17 mouse cellular contexts compared by ENCODE assay signal in genomic region chr3:6400871-6401270, GRCm38 (mm10).
"Had no signal": no experiment of that assay in that cellular context is flagged by ENCODE, and none has a peak within 500 bp of the region (broad histone marks: within the 10 kb centered on the region; RNA-seq: fewer than 3 reads in every experiment).

No protein-coding gene starts in this region.

- H3K36me3 ChIP-seq: lung, embryonic 15.5 days; midbrain, embryonic 13.5 days; midbrain, embryonic 15.5 days; neural tube, embryonic 12.5 days; stomach, embryonic 15.5 days had no signal

- DNase-seq: lung, adult 2 months; lung, postnatal 14 days; lung, postnatal 36 days; right cerebral cortex, postnatal 14 days; thymus, adult 2 months; thymus, postnatal 25 days; thymus, postnatal 4 days had no signal

- H3K9ac ChIP-seq: lung, embryonic 15.5 days; midbrain, embryonic 13.5 days; midbrain, embryonic 15.5 days; neural tube, embryonic 12.5 days; stomach, embryonic 15.5 days had no signal

- ATAC-seq: lung, postnatal 0 days; midbrain, embryonic 13.5 days; midbrain, embryonic 15.5 days had no signal

- H3K27me3 ChIP-seq: lung, embryonic 15.5 days; megakaryocyte, embryonic 14.5 days; midbrain, embryonic 13.5 days; midbrain, embryonic 15.5 days; neural tube, embryonic 12.5 days; stomach, embryonic 15.5 days had no signal

- H3K27ac ChIP-seq: lung, embryonic 15.5 days; macrophage; midbrain, embryonic 13.5 days; midbrain, embryonic 15.5 days; neural tube, embryonic 12.5 days; stomach, embryonic 15.5 days; stomach, postnatal 0 days had no signal

- H3K4me2 ChIP-seq: lung, embryonic 15.5 days; midbrain, embryonic 11.5 days; midbrain, embryonic 13.5 days; midbrain, embryonic 15.5 days; neural tube, embryonic 12.5 days; stomach, embryonic 15.5 days had no signal

- H3K4me1 ChIP-seq: lung, embryonic 15.5 days; megakaryocyte, embryonic 14.5 days; midbrain, embryonic 13.5 days; midbrain, embryonic 15.5 days; neural tube, embryonic 12.5 days; stomach, embryonic 15.5 days had no signal

- H3K4me3 ChIP-seq: lung, embryonic 15.5 days; megakaryocyte, embryonic 14.5 days; midbrain, embryonic 13.5 days; midbrain, embryonic 15.5 days; neural tube, embryonic 12.5 days; stomach, embryonic 15.5 days had no signal

- H3K9me3 ChIP-seq: lung, embryonic 15.5 days; megakaryocyte, embryonic 14.5 days; midbrain, embryonic 13.5 days; midbrain, embryonic 15.5 days; neural tube, embryonic 12.5 days; stomach, embryonic 15.5 days had no signal
